Mouse (Mus musculus) brown adipose tissue, adult 24 weeks (tissue): ENCODE measurements around the gene Fbxl5. TPM values are rescaled to one million over a fixed set of nuclear protein-coding genes. Genes with fewer than 3 reads are reported as not detected.

Experiments used
- H3K27ac ChIP-seq: fragments of 200-500 bp; replicated peaks from 2 replicates; pipeline ENCODE4 v1.5.1; 2012; ENCODE audit warnings: low read depth, mild to moderate bottlenecking, low read length
- H3K4me1 ChIP-seq: fragments of 200-500 bp; 2 replicates; pipeline ENCODE4 v1.6.1; 2012; ENCODE audit warnings: low read length, mixed read lengths; ENCODE audit not compliant: control insufficient read depth, insufficient read depth, insufficient read length
- H3K4me3 ChIP-seq: fragments of 200-500 bp; 2 replicates; pipeline ENCODE4 v1.5.1; 2012; ENCODE audit warnings: low read depth, mild to moderate bottlenecking, low read length, moderate library complexity; ENCODE audit not compliant: insufficient read depth
- polyA plus RNA-seq: library from polyadenylated mRNA; stranded (reverse); fragments of >200 nt; gene quantifications from 2 replicates; pipeline ENCODE4 v1.2.4, GENCODE M21; 2012; ENCODE audit not compliant: missing spikeins, insufficient read depth, insufficient read length

The Fbxl5 gene
- polyA plus RNA-seq, 1 experiment = 32.7 TPM

- H3K4me3 ChIP-seq = no peak overlapping the region
- no peaks in the 10 kb centered on the region for H3K4me1 ChIP-seq
- H3K27ac ChIP-seq = no peak overlapping the region
Measured at GRCm38 (mm10) chr5:43810427-43811062, 10.9 kb downstream of the Fbxl5 start.

- H3K4me3 ChIP-seq = peak overlapping the region; percentile 57
- H3K27ac ChIP-seq = no peak overlapping the region
- no peaks in the 10 kb centered on the region for H3K4me1 ChIP-seq
Measured at GRCm38 (mm10) chr5:43807744-43808696, 13.4 kb downstream of the Fbxl5 start.

- Histone ChIP-seq H3K4me3 (no peak overlapping the region), H3K27ac (no peak overlapping the region), H3K4me1 (no peaks in the 10 kb centered on the region)
Measured at GRCm38 (mm10) chr5:43806914-43807313, 14.5 kb downstream of the Fbxl5 start.

GRCm38 (mm10) chr5:43806340-43806739 lies 15.1 kb downstream of the Fbxl5 start:
- no peak overlapping the region for H3K4me3 ChIP-seq
- H3K4me1 ChIP-seq = no peaks in the 10 kb centered on the region
- no peak overlapping the region for H3K27ac ChIP-seq

- Histone ChIP-seq H3K4me3 (no peak overlapping the region), H3K4me1 (no peaks in the 10 kb centered on the region), H3K27ac (no peak overlapping the region)
Measured at GRCm38 (mm10) chr5:43805401-43805800, 16.0 kb downstream of the Fbxl5 start.

GRCm38 (mm10) chr5:43801798-43802197 lies 19.6 kb downstream of the Fbxl5 start:
- no peak overlapping the region for H3K4me3 ChIP-seq
- H3K27ac ChIP-seq = no peak overlapping the region
- H3K4me1 ChIP-seq = no peaks in the 10 kb centered on the region

GRCm38 (mm10) chr5:43801253-43801652 lies 20.2 kb downstream of the Fbxl5 start:
- no peaks in the 10 kb centered on the region for H3K4me1 ChIP-seq
- no peak overlapping the region for H3K4me3 ChIP-seq
- H3K27ac ChIP-seq = no peak overlapping the region

GRCm38 (mm10) chr5:43800700-43801099 lies 20.7 kb downstream of the Fbxl5 start:
- H3K4me3 ChIP-seq = no peak overlapping the region
- H3K27ac ChIP-seq = no peak overlapping the region
- H3K4me1 ChIP-seq = no peaks in the 10 kb centered on the region

- H3K4me3 ChIP-seq = no peak overlapping the region
- no peaks in the 10 kb centered on the region for H3K4me1 ChIP-seq
- no peak overlapping the region; the same call in 1 of the 2 replicates for H3K27ac ChIP-seq
Measured at GRCm38 (mm10) chr5:43799530-43799929, 21.9 kb downstream of the Fbxl5 start.

- Histone ChIP-seq H3K4me1 (no peaks in the 10 kb centered on the region), H3K27ac (no peak overlapping the region)
Measured at GRCm38 (mm10) chr5:43792354-43792753, 29.1 kb downstream of the Fbxl5 start.

GRCm38 (mm10) chr5:43787976-43788752 lies 33.3 kb downstream of the Fbxl5 start:
- Histone ChIP-seq H3K4me1 (no peaks in the 10 kb centered on the region), H3K27ac (no peak overlapping the region), H3K4me3 (no peak overlapping the region)

More at GRCm38 (mm10) chr5:43792354-43792753, 29.1 kb downstream of the Fbxl5 start:
- H3K4me3 ChIP-seq = no peak overlapping the region

- no peak overlapping the region for H3K27ac ChIP-seq
- H3K4me3 ChIP-seq = no peak overlapping the region
- H3K4me1 ChIP-seq = no peaks in the 10 kb centered on the region
Measured at GRCm38 (mm10) chr5:43786607-43787006, 34.8 kb downstream of the Fbxl5 start.

GRCm38 (mm10) chr5:43783996-43784395 lies 37.4 kb downstream of the Fbxl5 start:
- Histone ChIP-seq H3K4me1 (no peaks in the 10 kb centered on the region), H3K27ac (no peak overlapping the region), H3K4me3 (no peak overlapping the region)

- Histone ChIP-seq H3K4me3 (peak overlapping the region; percentile 90), H3K27ac (peak overlapping the region; percentile 87), H3K4me1 (peaks cover 2% of the 10 kb centered on the region; the same call in 1 of the 2 replicates)
Measured at GRCm38 (mm10) chr5:43781977-43782930, 39.2 kb downstream of the Fbxl5 start.
